Mouse (Mus musculus) C2C12 (cell line): ENCODE measurements at regions not wholly inside any gene's neighbourhood (a gene's known extent, or its start where the extent isn't known, plus 50 kb on each side); places are given as distances from the start of the nearest gene placed in this dataset.

Experiments
- H3K27me3 ChIP-seq: one replicate; pipeline ENCODE4 v1.6.1; 2011; ENCODE audit not compliant: control insufficient read depth, insufficient read depth, insufficient read length
- H3K36me3 ChIP-seq: one replicate; pipeline ENCODE4 v1.6.1; 2011; ENCODE audit not compliant: control insufficient read depth, insufficient read depth
- H3K4me3 ChIP-seq: one replicate; pipeline ENCODE4 v1.5.1; 2011; ENCODE audit warnings: mild to moderate bottlenecking, control low read depth; ENCODE audit not compliant: poor library complexity, insufficient read depth, severe bottlenecking
- H3K79me2 ChIP-seq: one replicate; pipeline ENCODE4 v1.6.1; 2011; ENCODE audit not compliant: control insufficient read depth, insufficient read depth
- H3K79me3 ChIP-seq: one replicate; pipeline ENCODE4 v1.6.1; 2011; ENCODE audit warnings: low read depth, control low read depth
- H3ac ChIP-seq: one replicate; pipeline ENCODE3; 2011; ENCODE audit warnings: low read depth; ENCODE audit not compliant: control insufficient read depth, insufficient read length
- CEBPB ChIP-seq: IDR thresholded peaks from one replicate; pipeline ENCODE4 v1.6.1; 2011; ENCODE audit warnings: low read depth, mild to moderate bottlenecking, control low read depth, moderate library complexity
- CTCF ChIP-seq: IDR thresholded peaks from one replicate; pipeline ENCODE4 v1.5.1; 2011; ENCODE audit not compliant: control insufficient read depth, insufficient read depth, insufficient read length
- FOSL1 ChIP-seq: IDR thresholded peaks from one replicate; pipeline ENCODE4 v1.8.0; 2011; ENCODE audit warnings: mild to moderate bottlenecking, low read length; ENCODE audit not compliant: poor library complexity, insufficient read depth, severe bottlenecking
- MAX ChIP-seq: IDR thresholded peaks from one replicate; pipeline ENCODE4 v1.6.1; 2011; ENCODE audit warnings: mild to moderate bottlenecking, control low read depth
- MYOD1 ChIP-seq: IDR thresholded peaks from one replicate; pipeline ENCODE4 v1.6.1; 2011; ENCODE audit warnings: low read depth; ENCODE audit not compliant: control insufficient read depth, insufficient read length
- MYOG ChIP-seq: IDR thresholded peaks from one replicate; pipeline ENCODE4 v1.6.1; 2011; ENCODE audit not compliant: control insufficient read depth, insufficient read length; ENCODE audit errors: extremely low read depth
- USF1 ChIP-seq: IDR thresholded peaks from one replicate; pipeline ENCODE4 v1.6.1; 2011; ENCODE audit warnings: low read depth, mild to moderate bottlenecking, control low read depth, moderate library complexity

DNA sequence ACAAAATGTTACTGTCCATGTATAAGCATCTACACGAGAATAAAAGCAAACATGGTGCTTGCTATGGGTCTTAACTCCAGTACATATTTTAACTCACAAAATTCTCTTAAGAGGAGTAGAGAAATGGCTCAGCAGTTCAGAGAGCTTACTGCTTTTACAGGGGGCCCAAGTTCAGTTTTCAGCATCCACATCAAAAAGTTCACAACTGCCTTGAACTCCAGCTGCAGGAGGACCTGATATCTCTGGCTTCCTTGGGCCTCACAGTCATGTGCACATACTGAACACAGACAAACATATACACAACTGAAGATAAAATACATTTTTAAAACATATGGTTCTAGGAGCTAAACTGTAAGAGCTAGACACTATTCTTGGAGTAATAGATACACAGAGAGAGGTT, 161.0 kb upstream of the Tmtc1 start:
- H3K27me3 ChIP-seq: no peaks in the 10 kb centered on the region
- no peaks in the 10 kb centered on the region for H3K79me2 ChIP-seq
- no peaks in the 10 kb centered on the region for H3K36me3 ChIP-seq
- no peak overlapping the region for H3K4me3 ChIP-seq
- TF ChIP-seq MYOD1: no peak
- TF ChIP-seq MAX: no peak
- no peak for TF ChIP-seq MYOG
- TF ChIP-seq CTCF: no peak
- TF ChIP-seq CEBPB: no peak
- no peak overlapping the region for H3ac ChIP-seq
- no peaks in the 10 kb centered on the region for H3K79me3 ChIP-seq

DNA sequence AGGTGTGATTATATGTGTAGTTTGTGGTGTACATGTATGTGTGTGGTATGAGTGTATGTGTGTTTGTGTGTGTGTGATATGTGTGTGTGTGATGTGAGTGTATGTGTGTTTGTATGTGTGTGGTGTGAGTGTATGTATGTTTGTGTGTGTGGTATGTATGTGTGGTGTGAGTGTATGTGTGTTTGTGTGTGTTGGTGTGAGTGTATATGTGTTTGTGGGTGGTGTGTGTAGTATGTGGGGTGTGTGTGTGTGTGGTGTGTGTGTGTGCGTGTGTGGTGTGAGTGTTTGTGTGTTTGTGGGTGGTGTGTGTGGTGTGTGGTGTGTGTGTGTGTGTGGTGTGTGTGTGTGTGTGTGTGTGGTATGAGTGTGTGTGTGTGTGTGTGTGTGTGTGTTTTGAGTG, 160.6 kb upstream of the Tmtc1 start:
- H3K36me3 ChIP-seq: no peaks in the 10 kb centered on the region
- no peak overlapping the region for H3ac ChIP-seq
- TF ChIP-seq MYOG: no peak
- TF ChIP-seq USF1: no peak
- TF ChIP-seq CEBPB: no peak
- TF ChIP-seq CTCF: no peak
- no peak for TF ChIP-seq MYOD1
- TF ChIP-seq MAX: no peak
- no peak for TF ChIP-seq FOSL1
- H3K79me2 ChIP-seq: no peaks in the 10 kb centered on the region
- no peak overlapping the region for H3K4me3 ChIP-seq
- H3K27me3 ChIP-seq: no peaks in the 10 kb centered on the region
- no peaks in the 10 kb centered on the region for H3K79me3 ChIP-seq

DNA sequence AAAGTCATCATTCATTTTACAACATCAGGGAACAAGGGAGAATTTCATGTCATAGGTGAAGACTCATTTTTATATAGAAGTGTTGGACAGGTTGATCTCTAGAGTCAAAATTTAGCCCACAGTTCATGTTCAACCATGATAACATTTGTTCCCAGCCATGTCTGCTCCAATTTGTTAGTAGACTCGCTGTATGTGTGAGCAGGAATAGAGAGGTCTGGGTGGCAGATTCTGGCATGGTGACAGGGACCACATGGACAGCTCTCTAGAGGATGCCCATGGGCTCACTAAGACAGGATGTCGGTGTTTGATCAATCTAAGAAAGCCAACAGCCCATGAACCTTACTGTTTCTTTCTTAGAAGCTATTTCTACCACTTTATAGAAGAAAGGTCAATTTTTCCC, 159.7 kb upstream of the Tmtc1 start:
- no peaks in the 10 kb centered on the region for H3K36me3 ChIP-seq

DNA sequence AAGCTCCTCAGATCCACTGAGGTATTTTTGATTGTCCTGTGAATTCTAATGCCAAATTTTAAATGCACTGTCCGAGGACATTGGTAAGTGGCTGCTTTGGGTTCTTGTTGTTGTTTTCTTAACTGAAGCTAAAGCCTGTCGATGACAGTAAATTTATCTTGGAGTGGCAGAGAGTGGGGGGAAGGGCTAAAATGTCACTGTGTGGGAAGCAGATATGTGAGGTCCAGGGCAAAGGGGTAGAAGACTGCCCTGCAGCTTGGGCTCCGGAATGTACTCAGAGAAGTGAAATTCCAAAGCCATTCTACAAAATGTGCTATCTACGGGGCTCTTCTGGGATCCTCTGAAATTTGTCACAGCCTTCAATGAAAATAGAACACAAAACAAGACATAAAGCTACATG, 159.3 kb upstream of the Tmtc1 start:
- TF ChIP-seq CTCF (no peak), MAX (no peak), CEBPB (no peak), MYOG (no peak), MYOD1 (no peak), USF1 (no peak), FOSL1 (no peak)
- H3ac ChIP-seq: no peak overlapping the region

More for the DNA sequence above, 159.7 kb upstream of the Tmtc1 start:
- Histone ChIP-seq H3K27me3 (no peaks in the 10 kb centered on the region), H3K4me3 (no peak overlapping the region), H3K79me3 (no peaks in the 10 kb centered on the region), H3K79me2 (no peaks in the 10 kb centered on the region), H3ac (no peak overlapping the region)
- TF ChIP-seq MYOD1 (no peak), MAX (no peak), FOSL1 (no peak), CEBPB (no peak), USF1 (no peak), MYOG (no peak), CTCF (no peak)

DNA sequence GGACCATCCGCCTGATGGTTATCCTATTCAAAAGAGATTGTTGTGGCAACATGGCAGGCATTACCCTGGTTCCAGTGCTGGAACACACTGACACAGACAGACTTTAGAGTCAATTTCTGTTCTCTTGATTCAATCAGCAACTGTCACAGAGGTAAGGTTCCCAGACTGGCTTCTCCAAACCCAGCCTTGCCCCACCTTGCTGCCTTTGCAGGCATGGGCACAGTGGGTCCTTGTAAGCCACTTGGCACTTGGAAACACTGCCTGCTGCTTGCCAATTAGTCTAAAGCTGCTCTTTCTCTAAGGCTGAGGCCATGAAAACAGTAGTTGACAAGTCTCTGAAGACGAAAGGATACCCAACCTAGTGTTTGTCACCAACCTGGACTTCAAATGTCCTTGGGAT, 158.7 kb upstream of the Tmtc1 start:
- Histone ChIP-seq H3K4me3 (no peak overlapping the region), H3K36me3 (no peaks in the 10 kb centered on the region), H3K79me3 (no peaks in the 10 kb centered on the region), H3K79me2 (no peaks in the 10 kb centered on the region), H3K27me3 (no peaks in the 10 kb centered on the region), H3ac (no peak overlapping the region)
- no peak for TF ChIP-seq FOSL1
- no peak for TF ChIP-seq USF1
- no peak for TF ChIP-seq MYOD1
- no peak for TF ChIP-seq CEBPB
- no peak for TF ChIP-seq MYOG
- no peak for TF ChIP-seq MAX
- TF ChIP-seq CTCF: no peak

More for the DNA sequence above, 159.3 kb upstream of the Tmtc1 start:
- Histone ChIP-seq H3K79me3 (no peaks in the 10 kb centered on the region), H3K27me3 (no peaks in the 10 kb centered on the region), H3K36me3 (no peaks in the 10 kb centered on the region), H3K4me3 (no peak overlapping the region), H3K79me2 (no peaks in the 10 kb centered on the region)

DNA sequence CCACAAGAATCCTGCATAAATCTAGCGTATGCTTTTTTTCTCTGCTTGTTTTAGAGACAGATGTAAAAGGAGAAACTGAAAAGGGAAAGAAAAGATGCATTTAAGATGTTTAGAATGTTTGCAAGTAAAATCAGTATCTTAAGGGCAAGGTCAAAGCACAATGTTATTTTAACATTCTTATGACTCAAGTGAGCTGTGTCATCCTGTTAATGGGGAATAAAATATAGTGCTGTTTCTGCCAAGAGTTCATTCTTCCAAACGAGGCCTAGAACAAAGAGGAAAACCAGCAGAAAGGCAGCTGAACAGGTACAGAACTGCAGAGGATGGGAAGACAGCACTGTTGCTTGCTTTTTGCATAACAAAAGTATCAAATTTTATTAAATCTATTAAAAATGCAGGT, 156.7 kb upstream of the Tmtc1 start:
- TF ChIP-seq MAX (no peak), USF1 (no peak), MYOD1 (no peak), FOSL1 (no peak), CTCF (no peak), CEBPB (no peak), MYOG (no peak)
- no peaks in the 10 kb centered on the region for H3K79me3 ChIP-seq
- no peaks in the 10 kb centered on the region for H3K79me2 ChIP-seq
- H3K27me3 ChIP-seq: no peaks in the 10 kb centered on the region
- H3ac ChIP-seq: no peak overlapping the region
- no peak overlapping the region for H3K4me3 ChIP-seq
- no peaks in the 10 kb centered on the region for H3K36me3 ChIP-seq
